Mouse (Mus musculus) CD4-positive, CD25-positive, alpha-beta regulatory T cell, adult 4 months (primary cell): ENCODE measurements at regions not wholly inside any gene's neighbourhood (a gene's known extent, or its start where the extent isn't known, plus 50 kb on each side); places are given as distances from the start of the nearest gene placed in this dataset.
"Not testable (repeated sequence)": the region's sequence is repeated elsewhere in the genome, so short reads cannot be mapped to it uniquely, and the experiment has no call there.

Source experiments
- ATAC-seq: one replicate; pipeline ENCODE4 v1.8.0; 2017

DNA sequence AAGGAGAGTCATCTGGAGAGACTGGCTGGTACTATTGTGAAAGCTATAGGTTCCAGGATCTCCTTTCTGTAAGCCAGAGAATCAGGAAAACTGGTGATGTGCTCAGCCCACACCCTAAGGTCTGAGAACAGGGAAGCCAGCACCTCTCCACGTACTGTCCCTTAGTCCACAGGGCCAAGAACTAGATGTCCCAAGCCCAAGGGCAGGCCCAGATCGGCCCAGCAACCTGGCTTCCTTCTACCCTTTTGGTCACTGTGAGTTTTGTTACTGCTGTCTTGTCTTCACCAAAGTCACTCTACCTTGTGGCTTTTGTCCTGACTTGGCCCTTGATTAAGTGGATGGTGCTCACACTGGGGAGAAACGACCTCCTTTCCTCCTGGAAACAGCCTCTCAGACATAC is 107.8 kb upstream of the Spata13 start:
- ATAC-seq, result no peak

DNA sequence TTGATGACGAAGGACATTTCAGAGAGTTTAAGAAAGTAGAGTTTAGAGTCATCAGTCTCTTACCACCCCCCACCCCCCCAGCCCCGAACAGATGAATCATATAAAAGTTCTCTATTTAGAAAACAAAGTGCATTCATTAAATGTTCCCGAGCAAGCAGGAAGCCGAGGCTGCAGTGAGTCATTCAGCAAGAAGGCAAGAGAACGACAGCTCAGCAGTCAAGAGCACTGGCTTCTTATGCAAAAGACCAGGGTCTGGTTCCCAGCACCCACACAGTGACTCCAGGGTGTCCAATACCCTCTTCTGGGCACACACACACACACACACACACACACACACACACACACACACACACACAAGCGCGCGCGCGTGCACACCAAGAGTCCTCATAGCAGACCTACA is 107.0 kb upstream of the Spata13 start:
- no peak for ATAC-seq

DNA sequence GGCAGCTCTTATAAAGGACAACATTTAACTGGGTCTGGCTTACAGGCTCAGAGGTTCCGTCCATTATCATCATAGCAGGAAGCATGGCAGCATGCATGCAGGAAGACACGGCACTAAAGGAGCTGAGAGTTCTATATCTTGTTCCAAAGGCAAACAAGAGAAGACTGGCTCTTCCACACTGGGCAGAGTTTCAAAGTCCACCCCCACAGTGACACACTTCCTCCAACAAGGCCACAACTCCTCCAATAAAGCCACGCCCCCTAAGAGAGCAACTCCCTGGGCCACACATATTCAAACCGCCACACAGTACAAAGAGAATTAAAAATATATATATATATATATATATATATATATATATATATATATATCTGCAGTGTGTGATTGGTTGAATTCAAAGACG is 105.8 kb upstream of the Spata13 start:
- ATAC-seq, result no peak

DNA sequence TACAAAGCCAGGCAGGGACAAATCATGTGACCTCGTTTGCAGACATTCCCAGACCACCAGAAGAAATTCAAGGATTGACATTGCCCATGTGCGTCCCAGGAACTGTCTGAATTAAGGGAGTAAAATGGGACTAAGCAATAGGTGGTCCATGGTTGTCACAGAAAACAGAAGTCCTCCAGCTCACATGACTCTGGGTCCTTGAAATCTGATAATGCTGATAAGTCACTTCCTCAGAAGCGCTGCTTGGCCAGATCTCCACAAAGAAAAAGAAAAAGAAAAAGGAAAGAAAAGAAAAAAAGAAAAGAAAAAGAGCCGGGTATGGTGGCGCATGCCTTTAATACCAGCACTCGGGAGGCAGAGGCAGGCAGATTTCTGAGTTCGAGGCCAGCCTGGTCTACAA is 105.3 kb upstream of the Spata13 start:
- no peak for ATAC-seq

DNA sequence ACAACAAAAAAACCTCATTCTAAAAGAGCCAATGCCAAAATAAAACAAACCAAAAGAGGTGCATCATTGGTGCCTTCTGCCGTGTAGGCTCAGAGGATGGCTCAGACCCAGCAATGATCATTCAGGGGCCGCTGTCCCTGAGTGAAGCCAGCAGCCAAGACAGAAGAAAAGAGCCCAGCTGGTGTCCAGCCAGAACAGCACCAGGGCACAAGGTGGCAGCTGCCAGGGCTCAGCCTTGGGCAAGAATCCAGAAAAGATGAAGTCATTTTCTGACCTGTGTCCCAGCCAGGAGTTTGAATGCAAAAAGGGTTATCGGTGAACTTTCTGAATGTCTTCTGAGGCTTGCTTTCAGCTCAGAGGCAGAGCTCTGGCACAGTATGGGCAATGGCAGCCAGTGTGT is 104.8 kb upstream of the Spata13 start:
- no peak for ATAC-seq

DNA sequence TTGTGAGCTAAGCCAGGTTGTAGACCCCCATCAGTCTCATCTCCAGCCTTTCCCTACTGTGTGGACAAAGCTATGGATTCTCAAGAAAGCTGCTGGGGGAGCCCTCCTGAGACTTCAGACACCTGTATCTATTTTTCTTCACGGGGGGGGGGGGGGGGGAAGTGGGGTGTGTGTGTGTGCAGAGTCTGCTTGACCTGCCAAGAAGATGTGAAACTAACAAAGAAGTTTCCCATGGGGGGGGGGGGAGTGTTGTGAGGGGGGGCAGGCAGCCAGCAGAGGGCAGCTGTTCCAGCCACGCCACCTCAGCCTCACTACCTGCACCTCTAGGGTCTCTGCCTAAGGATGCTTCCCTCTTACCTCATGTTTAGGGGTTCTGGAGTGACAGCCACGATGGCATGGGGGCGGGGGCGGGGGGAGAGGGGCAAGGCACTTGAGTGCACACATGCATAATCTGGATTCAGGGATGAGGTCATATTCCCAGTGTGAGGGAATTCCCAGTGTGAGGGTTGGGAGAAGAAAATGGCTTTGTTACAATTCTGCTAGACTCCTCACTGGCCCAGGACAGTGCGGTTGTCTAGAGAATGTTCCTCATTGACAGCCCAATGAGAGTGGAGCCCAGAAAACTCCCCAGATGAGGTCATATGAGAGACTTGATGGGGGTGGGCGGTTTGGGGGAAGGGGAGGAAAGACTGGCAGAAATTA is 104.0 kb upstream of the Spata13 start:
- no peak for ATAC-seq

DNA sequence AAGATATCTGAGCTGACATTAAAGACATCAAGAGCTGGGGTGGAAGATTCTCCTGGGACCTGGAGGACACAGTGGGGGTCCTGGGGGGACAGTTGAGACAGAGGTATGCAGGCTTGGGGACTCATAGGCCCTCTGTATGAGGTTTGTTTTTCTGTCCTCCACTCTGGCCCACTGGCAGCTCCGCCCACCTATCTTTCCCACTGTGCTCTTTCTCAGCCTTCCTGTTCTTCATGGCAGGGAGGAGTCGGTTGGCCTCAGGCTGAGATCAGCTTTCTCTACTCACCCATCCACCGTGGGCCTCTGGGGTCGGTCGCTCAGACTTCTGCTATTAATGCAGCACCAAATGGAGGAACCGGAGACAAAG is 103.5 kb upstream of the Spata13 start:
- ATAC-seq, result no peak

DNA sequence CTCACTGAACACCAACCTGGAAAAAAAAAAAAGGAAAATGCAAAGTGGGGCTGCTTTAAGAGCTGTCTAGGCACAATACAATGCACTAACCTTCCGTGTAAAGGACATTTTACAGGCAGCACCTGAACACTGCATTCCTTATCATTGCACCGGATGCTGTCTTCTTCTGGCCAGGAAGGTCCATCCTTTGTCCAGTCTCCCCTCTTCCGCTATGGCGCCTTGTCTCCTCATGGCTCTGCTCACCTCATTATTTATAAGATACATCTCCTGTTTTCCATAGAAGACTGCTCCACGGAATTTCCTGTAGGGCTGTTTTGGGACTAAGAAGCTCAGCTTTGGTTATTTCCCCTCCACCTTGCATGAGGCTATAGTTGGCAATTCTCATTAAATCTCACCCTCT is 102.8 kb upstream of the Spata13 start:
- ATAC-seq, result no peak

- ATAC-seq, result no peak
These were observed 102.0 kb upstream of the Spata13 start for GRCm38 (mm10) chr14:60531766-60532165.

- no peak for ATAC-seq
These were observed 100.2 kb upstream of the Spata13 start for GRCm38 (mm10) chr14:60533452-60534224.

- no peak for ATAC-seq
These were observed 94.8 kb upstream of the Spata13 start for GRCm38 (mm10) chr14:60539040-60539439.

- ATAC-seq, result no peak
These were observed 93.7 kb upstream of the Spata13 start for GRCm38 (mm10) chr14:60540111-60540510.

GRCm38 (mm10) chr14:60541596-60541995 is 92.2 kb upstream of the Spata13 start:
- ATAC-seq, result peak; percentile 45

GRCm38 (mm10) chr14:60544767-60545166 is 89.0 kb upstream of the Spata13 start:
- ATAC-seq, result no peak

GRCm38 (mm10) chr14:60554222-60554740 is 79.5 kb upstream of the Spata13 start:
- no peak for ATAC-seq

- no peak for ATAC-seq
These were observed 77.3 kb upstream of the Spata13 start for GRCm38 (mm10) chr14:60556541-60556940.

DNA sequence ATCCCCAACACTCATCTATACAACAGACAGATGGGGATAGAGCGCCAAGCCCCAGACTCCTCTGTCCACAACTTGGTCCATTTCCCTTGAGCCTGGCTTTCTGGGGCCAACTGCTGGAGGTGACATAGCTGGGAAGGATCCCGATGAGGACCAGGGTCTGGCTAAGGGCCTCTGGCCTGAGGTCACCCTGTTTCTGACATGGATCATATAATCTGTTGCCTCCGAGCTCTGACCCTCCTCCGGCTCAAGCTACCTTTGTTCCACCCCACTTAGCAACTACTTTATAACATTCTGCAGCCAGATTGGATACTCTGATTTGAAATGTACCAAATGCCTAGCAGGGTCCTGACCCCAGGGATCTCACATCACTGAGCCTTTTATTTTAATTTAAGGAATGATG is 76.8 kb upstream of the Spata13 start:
- no peak for ATAC-seq

GRCm38 (mm10) chr14:60559376-60559775 is 74.4 kb upstream of the Spata13 start:
- ATAC-seq, result no peak

DNA sequence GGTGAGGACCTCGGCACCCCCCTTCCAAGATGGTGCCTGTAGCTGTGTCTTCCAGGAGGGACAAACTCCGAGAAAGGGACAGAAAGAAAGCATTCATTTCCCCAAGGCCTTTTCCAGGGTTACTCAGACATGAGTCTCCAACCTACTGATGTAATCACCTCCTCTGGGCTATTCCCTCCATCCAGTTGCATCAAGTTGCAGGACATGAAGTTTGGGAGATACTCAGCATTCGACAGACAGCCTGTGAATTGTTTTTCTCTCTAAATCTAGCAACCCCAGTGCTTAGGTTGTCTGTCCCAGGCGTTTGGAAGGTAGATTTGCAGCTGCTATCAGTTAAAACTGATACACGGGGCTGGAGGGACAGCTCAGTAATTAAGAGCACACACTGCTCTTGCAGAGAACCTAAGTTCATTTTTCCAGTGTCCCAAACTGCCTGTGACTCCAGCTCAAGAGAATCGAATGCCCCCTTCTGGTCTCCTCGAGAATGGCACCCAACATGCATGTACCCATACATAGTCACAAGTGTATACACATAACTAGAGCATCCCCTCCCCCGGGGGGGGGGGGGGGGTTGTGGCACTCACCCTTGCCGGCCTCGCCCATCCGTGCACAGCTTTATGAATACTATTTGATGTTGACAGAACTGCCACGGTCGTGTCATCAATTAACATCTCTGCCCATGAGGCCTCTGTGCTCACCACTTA is 73.8 kb upstream of the Spata13 start:
- ATAC-seq, result no peak

DNA sequence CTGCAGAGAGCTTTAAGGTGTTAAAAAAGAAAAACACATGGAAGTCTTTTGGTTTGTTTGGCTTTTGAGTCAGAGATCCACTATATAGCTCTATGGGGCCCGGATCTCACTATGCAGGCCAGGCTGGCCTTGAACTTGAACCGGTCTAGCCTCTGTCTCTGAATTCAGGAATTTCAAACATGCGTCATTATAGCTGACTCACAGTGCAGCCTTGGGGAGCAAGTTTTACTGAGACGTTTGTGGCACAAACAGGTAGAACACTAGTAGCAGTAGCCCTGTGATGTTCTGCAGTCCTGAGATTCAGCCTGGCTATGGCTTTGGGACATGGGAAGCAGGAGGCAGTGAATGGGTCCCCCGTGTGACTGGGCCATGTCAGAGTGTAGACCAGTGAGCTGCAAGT is 57.5 kb upstream of the Spata13 start:
- ATAC-seq, result no peak

GRCm38 (mm10) chr14:60580131-60580530 is 53.7 kb upstream of the Spata13 start:
- not testable (repeated sequence) for ATAC-seq
